Mouse (Mus musculus): ENCODE measurements around the gene Cdc42ep4. TPM values are rescaled to one million over a fixed set of nuclear protein-coding genes. Genes with fewer than 3 reads are reported as not detected.

The Cdc42ep4 gene
- total RNA-seq, 4 experiments from 2014 or later = 90.2 to 151 (median 111) TPM

- DNase-seq = no peak
Measured at GRCm38 (mm10) chr11:113683627-113683956, 68.1 kb downstream of the Cdc42ep4 start.

DNA sequence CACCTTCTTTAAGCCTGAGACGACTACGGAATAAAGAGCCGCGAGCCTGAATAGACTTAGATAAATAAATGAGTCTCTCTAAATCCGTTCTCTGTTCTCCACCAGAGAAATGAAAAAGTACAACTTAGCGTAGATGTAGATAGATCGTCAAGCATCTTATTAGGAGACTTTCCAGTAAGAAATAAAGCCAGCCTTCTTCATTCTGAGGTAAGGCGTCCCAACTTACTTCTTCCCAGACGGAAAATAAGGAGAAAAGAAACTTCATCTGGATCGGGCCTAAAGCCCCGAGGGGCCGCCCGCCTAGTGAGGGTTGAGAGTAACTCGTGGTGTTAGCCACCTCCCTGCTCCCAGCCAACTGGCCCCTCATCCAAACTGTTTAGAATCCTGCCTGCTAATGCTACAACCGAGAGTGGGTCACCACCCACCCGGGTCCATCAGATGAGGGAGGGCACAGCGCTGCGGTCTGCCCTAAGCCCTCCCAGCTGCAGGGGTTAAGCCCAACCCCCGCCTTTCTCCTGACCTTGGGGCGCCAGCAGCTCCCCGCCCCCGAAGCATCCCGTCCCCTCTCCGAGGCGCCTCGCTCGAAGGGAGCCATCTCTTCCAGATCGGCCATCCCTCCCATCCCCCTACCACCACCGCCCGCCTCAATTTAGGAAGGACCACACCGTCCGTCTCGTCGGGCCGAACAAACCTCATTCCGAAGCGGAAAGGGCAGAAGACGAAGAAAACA is 68.6 kb downstream of the Cdc42ep4 start:
- peak; percentile 67 for DNase-seq

DNA sequence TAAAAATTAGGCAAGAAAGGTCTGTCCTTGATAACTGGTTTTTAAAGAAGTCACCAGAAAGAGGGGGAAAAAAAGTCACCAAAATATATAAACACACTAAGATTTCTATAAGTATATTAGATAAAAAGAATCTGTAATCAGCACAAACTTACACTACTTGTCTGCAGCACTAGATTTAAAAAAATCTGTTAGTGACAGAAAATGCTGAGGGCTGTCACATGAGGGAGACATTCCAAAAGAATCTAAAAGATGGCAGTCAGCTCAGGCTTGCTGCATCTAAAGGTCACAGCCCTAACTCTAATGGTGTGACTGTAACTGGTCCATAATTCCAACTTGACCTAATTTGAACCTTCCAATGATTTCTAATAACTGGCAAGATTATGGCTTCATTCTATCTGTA is 69.7 kb downstream of the Cdc42ep4 start:
- DNase-seq = no peak

DNA sequence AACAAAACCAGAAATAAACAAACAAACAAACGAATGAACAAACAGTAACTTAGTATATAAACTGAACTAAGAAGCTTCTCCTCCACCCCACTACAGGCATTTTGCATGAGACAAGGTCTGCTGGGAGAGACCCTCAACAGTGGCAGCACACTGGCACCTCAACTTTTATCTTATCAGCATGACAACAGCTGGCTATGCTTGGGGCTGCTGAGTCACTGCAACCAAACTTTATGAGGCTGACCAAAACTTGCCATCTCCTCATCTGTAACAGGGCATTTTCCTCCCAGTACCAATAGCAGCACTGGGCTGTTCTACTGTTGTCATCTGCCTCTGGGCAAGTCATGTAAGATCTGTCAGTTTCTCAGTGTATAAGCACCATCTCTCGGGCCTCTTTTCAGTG is 70.7 kb downstream of the Cdc42ep4 start:
- DNase-seq = no peak

GRCm38 (mm10) chr11:113678373-113678772 is 73.3 kb downstream of the Cdc42ep4 start:
- DNase-seq = no peak

DNA sequence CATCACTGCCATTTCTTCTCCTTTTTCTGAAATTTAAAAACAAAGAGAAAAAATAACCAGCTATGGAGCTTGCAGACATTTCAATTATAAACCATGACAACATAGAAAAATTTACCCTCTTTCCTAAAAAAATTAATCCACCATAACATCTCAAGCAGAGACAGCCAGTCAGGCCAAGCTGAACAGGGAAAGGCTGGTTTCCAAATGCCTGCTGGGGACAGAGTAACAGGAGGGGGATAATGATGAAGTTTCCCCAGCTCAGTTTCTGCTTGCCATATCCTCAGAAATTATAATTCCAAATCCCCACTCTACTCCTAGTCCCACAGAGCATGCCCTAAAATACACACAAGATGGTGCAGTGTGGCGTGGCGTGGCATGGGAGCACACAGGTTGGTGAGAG is 74.3 kb downstream of the Cdc42ep4 start:
- no peak for DNase-seq

Other genes starting within 250 kb of the Cdc42ep4 start
- 1 to 10 TPM; 1.3 to 6.2 (median 3.7) TPM for gene Sstr2, start 132.5 kb downstream of the Cdc42ep4 start, total RNA-seq (2022)
- gene Cog1, start 102.7 kb downstream of the Cdc42ep4 start, total RNA-seq (2022) = 10 to 100 TPM; 45.5 to 63.0 (median 54.6) TPM
- 10 to 100 TPM; 32.5 to 40.2 (median 36.8) TPM for gene Slc39a11, start 101.8 kb downstream of the Cdc42ep4 start, total RNA-seq (2022)
- 10 to 100 TPM; 28.9 to 34.4 (median 31.0) TPM for gene Fam104a, start 67.7 kb downstream of the Cdc42ep4 start, total RNA-seq (2022)
- gene D11Wsu47e, start 67.5 kb downstream of the Cdc42ep4 start, total RNA-seq (2022) = 10 to 100 TPM; 16.7 to 21.8 (median 18.1) TPM
- gene Cpsf4l, start 41.9 kb downstream of the Cdc42ep4 start, total RNA-seq (2022) = under 1 TPM; 0.43 to 1.00 (median 0.75) TPM

All from adrenal gland, adult 8-10 months (tissue).